Mouse (Mus musculus) adrenal gland, postnatal 25 days (tissue): Measurements from ENCODE around the gene Gabrg3. TPM values are rescaled to one million over a fixed set of nuclear protein-coding genes. Genes with fewer than 3 reads are reported as not detected.

Experiments
- DNase-seq: peaks from one replicate; pipeline ENCODE4 v3.0.0; 2021; ENCODE audit warnings: mixed read lengths
- total RNA-seq: library from RNA; stranded (reverse); gene quantifications from 2 replicates; pipeline ENCODE4 v1.2.3, GENCODE M21; 2021

The Gabrg3 gene
- total RNA-seq, 1 experiment from 2014 or later: 4.0 TPM

DNA sequence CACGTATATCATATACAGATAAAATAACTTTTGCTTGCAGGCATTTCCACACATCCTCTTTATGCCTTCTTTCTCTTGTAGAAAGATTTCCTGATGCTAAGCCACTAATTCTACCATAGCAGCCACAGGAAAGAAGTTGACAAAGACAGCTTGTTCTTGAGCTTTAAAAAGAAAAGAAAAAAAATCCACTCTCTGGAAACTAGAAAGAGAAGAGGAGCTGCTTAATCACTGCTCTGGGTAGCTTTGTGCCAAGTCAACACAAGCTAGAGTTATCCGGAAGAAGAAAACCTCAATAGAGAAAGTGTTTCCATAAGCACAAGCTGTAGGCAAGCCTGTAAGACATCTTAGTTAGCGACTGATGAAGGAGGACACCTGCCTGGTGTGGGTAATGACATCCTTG is 321.6 kb downstream of the Gabrg3 start:
- DNase-seq: no peak

GRCm38 (mm10) chr7:57050906-57051635 is 335.9 kb downstream of the Gabrg3 start:
- no peak for DNase-seq

DNA sequence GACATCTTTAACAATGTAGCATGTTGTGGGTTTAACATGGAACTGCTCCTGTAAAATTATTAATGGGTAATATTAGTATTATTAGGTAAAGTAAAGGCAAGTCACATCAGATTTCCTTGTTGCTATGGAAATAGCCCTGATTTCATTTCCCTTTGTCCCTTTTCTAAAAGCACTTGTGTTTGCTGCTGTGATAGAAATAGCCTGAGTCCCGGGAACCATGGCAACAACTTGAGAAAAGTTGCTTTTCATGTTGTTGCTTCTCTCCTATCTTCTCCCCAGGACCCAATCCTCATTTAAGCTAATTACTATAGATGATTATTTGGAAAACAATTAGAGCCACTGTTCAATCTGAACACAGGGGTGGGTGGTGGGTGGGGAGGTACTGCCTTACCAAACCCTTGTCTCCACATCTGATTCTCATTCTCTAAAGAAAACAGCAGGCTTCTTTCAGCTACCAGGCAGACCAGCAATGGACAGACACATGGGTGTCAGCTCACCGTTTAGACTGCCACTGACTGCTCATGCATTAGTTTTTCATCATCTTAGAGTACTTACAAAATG is 349.0 kb downstream of the Gabrg3 start:
- DNase-seq: no peak

GRCm38 (mm10) chr7:57000585-57001261 is 386.3 kb downstream of the Gabrg3 start:
- DNase-seq: no peak

DNA sequence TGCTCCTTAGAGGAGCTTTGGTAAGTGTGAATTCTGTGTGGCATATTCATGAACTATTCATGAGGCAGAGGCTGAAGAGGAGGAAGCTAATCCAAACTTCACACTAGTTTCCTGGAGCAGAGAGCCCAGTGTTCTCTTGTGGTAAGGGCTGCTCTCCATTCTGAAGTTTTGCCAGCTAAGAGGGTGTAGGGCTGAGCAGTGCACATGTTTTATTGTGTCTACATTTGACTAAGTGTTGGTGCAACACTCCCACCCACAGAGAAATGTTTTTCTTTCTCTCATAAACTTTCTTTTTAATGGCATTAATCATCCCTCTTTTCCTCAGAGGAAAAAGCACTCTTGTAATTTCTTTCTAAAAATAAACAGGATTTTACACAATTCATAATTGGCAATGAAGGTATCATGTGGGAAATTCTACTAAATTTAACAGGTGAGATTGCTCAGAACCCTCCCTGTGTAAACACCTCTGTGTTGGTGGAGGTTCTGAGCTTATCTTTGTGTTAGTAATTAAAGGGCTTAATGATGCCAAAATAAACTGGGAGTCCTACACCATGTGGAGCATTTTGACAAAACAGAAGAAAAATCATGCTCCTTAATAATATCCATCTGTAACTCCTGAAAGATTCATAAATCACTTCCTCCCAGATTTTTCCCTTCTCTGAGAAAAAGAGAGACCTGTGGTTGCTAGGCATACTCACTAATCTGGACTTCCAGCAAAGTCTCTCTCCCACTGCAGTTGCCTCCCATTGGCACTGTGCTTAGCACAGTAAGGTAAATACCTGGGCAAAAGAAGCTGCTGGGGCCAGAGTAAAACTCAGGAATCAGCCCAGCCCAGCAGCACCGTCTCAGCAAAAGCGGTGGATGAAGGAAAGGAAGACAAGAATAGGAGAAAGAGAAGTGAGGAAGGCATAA is 389.0 kb downstream of the Gabrg3 start:
- no peak for DNase-seq

GRCm38 (mm10) chr7:56946398-56946797 is 440.6 kb downstream of the Gabrg3 start:
- DNase-seq: no peak

DNA sequence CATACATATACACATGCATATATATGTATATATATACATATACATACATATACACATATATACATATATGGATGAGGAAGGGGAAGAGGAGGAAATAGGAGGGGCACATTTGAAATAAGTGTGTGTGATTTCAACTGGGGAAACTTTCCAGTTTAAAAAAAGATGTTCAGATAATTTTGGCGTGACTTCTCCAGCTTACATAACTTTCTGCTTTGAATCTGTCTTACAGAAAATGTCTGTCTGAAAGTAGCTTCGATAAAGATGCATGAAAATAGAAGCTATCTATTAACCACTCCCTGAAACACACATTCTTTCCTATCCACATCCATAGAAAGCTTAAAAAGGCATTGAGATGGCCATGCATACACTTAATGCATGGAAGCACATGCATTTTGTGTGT is 445.4 kb downstream of the Gabrg3 start:
- DNase-seq: no peak

GRCm38 (mm10) chr7:56938020-56938419 is 449.0 kb downstream of the Gabrg3 start:
- no peak for DNase-seq

- DNase-seq: no peak
Measured at GRCm38 (mm10) chr7:56919499-56919898, 467.5 kb downstream of the Gabrg3 start.

DNA sequence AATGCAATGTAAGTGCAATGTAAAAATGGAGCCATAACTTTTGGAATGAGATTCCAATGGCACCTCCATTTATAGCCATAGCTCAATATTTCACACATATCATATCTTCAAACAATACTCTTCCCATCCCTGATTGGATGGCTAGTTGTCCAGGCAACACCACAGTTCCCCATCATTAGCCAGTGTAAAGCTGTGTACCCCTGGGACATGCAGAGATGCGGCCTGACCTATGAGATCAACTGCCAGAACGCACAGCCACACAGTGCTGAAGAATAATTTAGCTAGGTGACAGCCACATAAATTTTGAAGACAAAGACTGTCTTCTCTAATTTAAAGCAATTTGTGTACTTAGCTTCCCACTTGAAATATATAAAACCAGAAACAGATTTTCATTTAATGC is 472.1 kb downstream of the Gabrg3 start:
- DNase-seq: no peak

- no peak for DNase-seq
Measured at GRCm38 (mm10) chr7:56899762-56900161, 487.2 kb downstream of the Gabrg3 start.

DNA sequence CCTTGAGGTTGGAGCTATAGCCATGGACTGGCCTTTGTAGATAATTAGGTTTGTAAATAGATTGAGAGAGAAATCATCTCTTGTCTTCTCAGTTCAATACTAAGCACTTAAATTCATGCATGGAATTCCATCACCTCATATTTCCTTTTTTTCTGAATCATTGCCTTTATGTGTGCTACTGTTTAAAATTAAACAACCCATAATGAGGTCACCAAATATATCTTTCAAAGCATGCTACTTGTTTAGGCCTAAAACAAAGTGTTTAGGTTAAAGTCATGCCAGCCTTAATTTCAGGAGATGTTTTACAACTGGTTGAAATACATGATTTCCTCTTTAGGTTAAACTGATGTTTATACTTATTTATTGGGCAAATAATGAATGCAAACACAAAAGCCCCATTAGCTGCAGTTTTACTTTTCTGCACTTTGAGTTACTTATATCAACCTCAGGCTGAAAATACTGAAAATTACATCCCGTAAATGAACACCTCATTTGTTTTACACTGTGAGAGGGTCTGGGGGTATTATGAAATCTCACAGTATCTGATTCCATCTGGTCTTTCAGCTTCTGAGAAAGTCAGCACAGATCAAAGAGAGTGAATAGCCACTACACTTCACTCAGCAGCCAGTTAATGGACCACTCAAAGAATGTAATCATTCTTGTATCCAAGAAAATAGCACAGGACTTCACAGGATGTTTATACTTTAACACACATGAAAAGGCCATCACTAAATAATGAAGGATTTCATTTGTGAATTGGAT is 519.5 kb downstream of the Gabrg3 start:
- no peak for DNase-seq

DNA sequence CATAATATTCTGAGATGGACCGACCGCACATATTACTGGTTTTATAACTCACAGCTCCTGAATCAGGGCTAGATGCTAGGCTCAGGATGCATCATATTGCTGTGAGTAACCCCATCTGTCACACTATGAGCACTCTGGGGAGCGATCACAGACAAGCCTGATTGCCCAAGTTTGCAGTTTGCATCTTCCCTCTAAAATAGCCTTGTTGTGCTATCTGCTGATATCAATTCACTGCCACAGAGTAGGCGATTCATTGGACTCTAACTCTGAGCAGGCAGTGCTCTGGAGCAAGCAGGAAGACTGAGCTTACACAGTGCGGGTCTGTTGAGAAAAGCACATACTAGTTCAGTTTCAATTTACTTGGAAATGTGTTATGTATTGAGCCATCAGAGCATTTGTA is 543.4 kb downstream of the Gabrg3 start:
- no peak for DNase-seq

DNA sequence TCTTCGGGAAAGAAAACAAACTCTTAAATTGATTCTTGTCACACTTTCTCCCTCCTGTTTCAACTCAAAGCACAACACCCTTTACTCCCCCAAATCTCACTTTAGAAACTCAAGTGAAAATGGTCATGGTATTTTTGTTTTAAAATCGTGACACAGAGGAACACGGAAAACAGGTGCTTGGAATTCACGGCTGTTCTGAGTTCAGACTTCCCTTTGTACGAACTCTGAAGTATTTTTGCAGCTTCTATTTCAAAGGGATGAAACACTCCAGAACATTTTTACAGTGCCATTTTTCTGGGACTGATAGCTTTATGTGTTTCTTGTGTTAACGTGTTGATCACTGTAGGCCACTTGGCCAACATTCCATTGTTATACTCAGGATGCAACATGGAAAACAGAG is 561.5 kb downstream of the Gabrg3 start:
- DNase-seq: no peak

DNA sequence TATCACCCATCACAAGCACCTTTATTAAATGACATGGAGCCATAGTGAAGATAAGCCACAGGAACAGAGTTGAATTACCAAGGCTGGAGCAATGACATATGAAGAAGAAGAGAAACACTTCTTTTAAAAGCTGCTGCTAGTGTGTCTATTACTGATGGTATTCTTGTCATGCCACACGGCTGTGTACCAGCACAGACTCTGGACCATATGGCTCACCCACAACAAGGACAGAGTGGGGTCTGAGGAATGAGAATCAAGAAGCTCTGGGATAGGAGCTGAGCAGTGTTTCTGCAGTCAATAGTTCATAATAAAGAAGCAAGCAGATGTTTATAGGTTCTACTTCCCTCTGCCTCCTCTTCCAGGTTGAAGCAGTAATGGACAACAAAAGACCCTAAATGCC is 585.1 kb downstream of the Gabrg3 start:
- DNase-seq: no peak

DNA sequence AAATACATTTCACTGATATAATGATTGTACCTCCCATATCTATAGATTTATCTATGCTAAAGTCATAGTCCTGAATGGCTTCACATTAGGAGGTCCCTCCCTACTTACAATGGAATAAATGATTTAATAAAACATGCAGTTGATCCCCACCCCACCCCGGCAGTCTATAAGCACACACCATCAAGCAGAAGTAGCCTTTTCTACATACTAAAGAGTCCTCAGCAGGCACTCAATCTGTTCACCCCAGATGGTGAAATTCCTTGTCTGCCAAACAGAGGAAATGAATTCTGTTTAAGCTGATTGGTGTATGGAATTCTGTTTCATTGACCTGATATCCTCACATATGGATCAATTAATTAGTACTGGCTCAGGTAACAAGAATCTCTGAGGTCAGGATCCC is 607.9 kb downstream of the Gabrg3 start:
- no peak for DNase-seq

- no peak for DNase-seq
Measured at GRCm38 (mm10) chr7:56768216-56768615, 618.8 kb downstream of the Gabrg3 start.

DNA sequence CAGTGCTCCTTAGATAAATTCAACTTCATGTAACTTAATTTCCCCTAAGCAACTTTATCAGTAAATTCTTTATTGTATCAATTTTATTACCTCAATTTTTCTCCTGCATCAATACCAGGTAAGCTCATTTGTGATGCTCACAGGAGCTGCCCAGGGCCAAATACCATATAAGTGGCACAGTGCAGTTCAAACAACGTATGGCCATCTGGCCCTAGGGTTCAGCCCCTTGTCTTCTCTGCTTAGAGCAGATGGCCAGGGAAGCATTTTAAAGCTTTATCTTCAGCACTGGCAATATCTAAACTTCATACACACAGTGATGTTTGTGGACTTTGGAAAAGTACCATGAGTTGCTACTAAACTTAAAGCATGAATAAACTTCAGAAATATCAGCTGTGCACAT is 619.2 kb downstream of the Gabrg3 start:
- DNase-seq: no peak

GRCm38 (mm10) chr7:56765612-56766445 is 621.2 kb downstream of the Gabrg3 start:
- DNase-seq: no peak

DNA sequence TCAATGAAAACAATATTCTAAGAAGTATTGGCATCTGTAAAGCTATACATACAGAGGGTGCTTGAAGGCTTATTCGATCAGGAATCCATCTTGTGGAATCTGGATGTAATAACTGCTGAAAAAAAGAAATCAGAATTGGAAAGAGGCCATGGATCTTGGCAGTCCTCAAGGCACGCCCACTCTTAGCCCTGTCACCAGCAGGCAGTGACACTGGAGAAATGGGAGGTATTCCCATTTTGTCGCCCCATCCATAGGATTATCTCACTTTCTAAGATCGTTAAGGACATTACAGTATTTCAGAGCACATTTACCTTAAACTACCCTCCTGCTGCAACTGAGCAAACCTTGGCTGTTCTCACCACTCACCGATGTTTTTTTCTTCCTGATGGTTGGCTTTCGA is 657.8 kb downstream of the Gabrg3 start:
- no peak for DNase-seq
